Mouse (Mus musculus): ENCODE measurements at regions not wholly inside any gene's neighbourhood (a gene's known extent, or its start where the extent isn't known, plus 50 kb on each side); places are given as distances from the start of the nearest gene placed in this dataset.
"Not testable (repeated sequence)": the region's sequence is repeated elsewhere in the genome, so short reads cannot be mapped to it uniquely, and the experiment has no call there.

DNA sequence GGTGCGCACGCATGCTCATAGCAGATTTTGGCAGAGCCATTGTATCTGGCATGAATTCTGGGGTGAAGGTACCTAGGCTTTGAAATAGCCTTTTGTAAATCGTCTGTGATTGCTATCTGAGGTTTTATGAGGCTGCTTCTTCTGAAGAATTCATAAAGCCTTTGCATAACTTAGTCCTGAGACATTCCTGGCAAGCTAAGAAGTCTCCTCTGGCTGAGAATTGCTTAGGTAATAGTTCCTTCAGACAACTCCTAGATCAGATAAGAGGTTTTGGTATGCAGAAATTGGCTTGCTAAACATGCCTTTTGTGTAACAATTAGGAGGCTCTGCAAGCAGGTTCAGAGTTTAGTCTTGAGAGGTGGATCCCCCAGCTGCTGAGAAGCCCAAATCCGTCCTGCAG, 82.7 kb downstream of the Pmp22 start:
- no peak for DNase-seq

DNA sequence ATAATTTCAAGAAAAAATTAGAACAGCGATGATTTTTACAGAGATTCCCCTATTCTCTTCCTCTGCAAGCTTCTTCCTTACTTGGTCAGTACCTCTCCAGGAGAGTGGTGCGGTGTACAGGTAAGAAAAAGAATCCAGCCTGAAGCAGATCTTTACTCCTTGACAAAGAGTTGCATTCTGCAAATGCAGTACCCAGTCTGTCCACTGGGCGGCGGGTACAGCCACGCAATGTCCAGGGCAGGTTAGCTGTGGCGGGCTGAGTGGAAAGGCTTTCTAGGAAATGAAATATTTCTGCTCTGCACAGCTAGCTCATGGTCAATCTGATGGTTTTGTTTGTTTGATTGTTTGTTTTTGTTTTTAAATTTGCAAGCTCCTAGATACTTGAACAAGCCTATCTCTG, 84.3 kb downstream of the Pmp22 start:
- DNase-seq, result peak; percentile 83 to 93

DNA sequence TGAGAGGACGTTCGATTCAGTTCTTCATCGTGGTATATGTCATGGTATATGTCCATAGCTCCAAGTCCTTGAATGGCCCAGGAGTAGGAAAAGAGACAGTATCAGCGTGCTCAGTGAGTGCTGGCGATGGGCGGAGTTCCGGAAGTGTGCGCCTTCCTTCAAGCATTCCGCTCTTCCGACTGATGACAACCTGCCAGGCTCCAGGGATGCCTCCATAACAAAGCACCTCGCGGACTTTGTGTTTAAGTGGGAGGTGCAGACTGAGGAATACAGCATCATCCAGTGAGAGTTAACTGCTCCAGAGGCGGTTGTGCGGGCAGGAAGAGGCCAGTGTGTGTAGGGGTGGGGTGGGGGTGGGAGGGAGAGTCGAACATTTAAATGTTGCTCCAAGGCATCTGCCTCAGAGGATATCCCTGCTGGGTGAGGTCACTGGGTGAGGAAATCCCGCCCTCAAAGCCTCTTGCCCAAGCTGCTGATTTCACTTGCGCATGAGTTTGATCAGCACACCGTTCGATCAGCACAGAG, 85.2 kb downstream of the Pmp22 start:
- no peak for DNase-seq

DNA sequence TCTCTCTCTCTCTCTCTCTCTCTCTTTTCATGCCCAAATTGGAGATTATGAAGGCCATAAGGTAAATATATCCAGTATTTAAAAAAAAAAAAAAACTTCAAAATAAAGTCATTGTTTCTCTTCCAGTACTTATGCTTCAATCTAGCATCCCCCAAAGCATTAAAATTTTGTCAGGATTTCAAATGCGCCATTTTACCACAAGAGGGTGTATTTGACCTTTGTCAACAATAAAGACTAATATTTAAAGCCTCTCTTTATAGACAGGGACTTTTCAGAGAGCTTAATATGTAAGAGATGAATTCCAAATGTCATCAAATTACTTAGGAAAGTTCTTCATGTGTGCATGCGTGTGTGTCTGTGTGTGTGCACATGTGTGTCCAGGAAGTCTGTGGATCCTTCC, 87.2 kb downstream of the Pmp22 start:
- DNase-seq, result no peak

DNA sequence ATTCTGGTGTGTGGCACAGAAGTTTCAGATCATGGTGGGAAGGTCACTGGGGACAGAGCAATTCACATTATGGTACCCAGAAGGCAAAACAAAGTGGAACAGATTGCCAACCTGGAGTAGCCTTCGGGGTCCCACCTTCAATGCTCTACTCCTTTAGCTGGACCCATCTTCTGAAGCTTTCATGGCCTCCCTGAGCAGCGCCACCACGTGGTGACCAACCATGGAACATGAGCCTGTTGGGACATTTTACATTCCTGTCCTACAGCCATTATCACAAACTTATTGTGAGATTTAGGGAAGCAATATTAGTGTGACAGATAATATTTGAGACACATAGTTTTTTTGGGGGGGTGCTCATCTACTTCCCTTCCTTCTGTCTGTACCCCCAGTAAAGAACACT, 88.3 kb downstream of the Pmp22 start:
- DNase-seq, result no peak

DNA sequence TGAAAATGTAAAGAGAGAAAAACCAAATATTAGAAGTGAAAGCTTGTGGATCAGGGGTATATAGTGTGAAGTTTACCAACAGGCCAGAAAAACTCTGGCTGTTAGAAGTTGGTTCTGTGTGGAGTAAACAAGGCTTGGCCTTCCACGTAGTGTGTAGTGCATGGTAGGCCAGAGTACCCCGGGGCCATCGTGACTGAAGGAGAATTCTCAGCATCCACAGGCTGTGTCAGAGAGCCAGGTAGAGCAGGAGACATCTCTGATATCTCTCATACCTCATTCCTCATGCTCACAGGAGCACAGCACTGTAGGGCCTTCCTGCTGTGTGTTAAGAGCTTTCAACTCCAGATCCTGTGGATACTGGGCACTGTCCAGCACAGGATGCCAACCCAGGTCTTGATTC, 97.7 kb downstream of the Pmp22 start:
- no peak for DNase-seq

DNA sequence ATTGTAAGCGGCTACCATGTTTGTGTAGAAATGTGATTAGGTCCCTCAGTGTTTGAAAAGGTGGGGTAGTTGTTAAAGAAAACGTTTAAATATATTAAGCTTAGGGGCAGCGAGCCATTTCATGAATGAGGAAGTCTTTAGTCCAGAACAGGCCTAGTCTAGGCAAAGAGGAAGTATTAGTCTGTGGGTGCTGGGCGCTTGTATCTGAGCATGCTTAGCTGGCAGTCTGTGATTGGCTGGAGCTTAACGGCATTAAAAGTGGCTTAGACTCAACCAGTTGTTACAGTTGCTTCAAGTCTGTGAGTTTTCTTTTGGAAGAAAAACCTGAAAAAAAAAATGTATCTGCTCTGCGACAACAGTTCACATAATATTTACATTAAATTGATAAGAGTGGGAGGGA, 102.0 kb downstream of the Pmp22 start:
- peak in 1 of 2 experiments; percentile 46 for DNase-seq

DNA sequence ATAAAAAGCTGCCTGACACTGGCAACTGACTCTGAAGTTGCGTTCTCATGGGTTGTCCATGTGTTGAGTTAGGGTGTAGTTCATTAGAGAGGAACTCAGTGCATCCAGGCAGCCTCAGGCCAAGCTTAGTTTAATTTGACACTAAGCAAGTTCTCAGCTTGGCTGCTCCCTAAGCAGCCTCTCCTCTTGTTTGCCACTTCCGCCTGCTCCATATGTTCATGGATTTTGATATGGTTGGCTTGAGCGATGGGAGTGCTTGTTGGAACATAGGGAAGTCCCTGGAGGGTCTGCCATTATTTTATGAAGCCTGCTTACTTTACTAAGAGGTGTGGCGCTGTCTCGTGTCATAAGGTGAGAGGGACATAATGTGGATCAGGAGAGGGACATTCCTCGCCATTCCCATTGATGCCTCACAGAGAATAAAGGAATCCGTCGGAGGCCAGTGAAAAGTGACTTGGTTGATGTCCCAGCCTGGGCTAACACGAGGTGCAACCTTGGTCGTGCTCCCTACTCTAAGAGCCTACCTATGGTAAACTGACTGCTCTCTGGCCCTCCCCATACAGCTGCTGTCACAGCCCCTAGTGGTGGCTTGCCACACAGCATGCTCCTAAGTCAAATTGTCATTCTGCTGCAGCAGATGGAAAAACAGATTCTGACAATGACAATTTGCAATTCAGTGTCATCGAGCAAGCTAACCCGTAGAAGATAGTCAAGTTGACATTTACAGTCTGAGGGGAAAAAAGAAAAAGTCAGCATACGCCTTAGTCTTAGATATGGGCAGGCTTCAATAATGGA, 104.6 kb downstream of the Pmp22 start:
- DNase-seq, result no peak

DNA sequence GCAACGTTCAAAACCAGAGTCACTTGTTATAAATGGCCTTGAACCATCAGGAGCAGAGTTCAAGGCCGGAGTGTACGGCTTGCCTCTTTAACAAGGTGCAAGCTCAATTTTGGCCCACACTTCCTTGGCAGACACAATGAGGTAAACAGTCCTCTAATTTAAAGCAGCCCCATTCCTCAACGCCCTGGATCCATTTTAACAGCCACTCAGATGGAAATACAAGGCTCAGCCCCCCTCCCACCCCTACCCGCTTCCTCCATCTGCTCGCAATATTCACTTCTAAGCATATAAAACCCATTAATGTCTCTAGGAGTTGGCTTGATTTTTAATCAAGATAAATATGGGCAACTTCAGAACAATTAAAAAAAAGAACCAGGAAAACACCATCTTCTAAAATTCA, 105.7 kb downstream of the Pmp22 start:
- DNase-seq, result no peak

DNA sequence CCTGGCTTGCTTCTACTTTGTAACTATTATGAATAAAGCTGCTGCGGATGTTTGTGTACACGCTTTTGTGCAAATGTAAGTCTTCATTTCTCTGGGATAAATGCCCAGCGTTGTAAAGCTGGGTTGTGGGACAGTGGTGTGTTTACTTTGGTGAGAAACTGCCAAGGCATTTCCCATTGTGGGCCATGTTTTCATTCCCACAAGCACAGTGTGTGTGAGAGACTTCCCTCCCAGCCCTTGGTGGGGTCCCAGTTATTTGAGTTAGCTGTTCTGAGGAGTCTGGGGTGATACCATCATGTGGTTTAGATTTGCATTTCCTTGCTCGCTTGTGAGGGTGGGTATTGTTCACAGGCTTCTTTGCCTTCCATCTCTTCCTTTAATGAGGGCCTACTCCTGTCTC, 109.9 kb downstream of the Pmp22 start:
- no peak for DNase-seq

DNA sequence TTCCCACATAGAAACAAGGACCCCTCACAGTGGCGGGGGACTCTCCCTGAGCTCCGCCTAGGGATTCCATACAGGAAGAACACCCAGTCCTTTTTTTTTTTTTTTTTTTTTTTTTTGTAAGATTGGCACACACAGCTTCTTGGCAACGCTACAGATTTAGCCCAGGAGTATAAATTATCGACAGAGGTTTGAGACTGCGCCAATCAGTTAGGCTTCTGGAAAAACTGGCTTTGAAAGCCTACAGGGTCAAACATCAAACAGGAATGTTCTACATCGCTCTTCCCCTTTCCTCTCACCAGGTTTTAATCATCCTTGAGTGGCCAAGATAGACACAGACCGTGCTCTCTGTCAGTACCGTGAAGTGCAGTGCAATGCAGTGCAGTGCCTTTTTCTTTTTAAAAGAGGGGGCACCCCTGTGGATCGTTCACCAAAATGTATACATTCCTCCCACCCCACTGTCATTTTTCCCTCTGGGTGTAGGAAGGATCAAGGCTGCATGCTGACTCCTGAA, 115.2 kb downstream of the Pmp22 start:
- DNase-seq, result no peak

DNA sequence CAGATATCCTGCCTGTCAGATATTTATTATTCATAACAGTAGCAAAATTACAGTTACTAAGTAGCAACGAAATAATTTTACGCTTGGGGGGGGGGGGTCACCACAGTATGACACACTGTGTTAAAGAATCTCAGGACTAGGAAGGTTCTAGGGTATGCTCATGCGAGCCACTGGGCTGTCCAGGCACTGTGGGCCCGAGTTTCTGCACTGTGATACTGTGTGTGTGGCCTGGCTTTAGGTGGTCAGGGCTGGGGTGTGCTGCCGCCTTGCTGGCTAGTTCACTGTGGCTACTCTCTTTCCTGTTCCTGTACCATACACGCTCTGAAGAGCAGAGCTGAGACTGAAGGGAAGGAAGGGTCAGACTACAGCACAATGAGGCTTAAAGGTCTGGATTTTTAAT, 116.3 kb downstream of the Pmp22 start:
- DNase-seq, result no peak

DNA sequence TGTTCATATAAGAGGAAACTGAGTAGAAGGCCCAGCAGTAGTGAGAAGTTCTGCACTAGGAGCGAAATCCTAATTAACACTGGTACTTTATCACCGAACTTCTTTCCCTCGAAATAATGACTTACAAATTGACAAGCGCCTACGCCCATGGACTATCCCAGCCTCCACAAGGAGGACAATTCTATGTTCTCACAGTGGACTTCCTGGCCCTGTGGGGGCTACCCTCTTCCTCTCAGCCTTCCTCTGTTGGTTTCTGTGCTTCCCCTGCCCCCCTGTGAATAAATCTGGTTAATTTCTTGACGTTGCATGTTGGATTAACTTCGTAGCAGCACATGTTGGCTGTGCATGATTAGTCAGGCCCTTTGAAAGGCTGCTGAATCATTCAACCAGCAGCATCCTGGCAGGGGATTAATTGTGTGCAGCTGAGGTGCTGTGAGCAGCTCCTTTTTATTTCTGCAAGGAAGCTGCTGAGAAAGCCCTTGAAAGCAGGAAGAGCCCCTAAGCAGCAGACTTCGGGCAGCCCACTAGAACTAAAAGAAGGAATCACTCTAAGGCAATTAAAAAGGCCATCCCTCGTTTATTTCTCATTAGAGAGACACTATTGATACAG, 117.4 kb downstream of the Pmp22 start:
- DNase-seq, result no peak

DNA sequence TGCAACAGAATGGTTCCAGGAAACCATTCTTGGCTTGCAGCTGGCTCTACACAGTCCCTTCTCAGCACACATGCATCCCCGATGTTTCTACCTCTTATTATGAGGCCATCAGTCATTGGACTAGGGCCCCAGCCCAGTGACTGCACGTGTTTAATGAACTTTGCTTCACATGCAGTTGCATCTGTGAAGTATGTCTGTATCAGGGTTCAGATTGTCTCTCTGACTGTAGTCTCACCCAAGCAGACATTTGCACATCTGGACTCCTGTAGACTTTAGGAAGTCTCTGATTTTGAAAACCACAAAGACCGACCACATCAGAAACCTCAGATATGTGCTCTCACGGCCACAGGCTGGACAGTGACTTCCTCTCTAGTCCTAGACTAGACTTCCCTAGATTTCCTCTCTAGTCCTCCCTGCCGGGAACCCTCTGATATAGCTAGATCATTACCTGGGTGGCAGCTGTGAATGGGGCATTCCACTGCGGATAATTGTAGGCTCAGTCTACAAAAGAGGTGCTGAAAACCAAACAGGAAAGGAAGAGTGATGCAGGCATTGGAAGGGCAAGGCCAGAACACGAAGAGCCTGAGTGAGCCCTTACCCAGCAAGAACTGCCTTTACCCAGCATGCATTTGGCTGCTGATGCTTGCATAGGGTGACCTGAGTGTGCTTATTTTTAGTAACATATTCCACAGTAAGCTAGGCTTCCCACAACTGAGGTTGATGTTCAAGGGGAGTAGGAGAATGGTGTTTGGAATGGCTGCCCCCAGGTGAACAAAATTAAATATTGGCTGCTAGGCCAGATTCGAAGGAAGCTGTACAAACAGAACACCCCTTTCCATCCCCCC, 123.5 kb downstream of the Pmp22 start:
- DNase-seq, result no peak

DNA sequence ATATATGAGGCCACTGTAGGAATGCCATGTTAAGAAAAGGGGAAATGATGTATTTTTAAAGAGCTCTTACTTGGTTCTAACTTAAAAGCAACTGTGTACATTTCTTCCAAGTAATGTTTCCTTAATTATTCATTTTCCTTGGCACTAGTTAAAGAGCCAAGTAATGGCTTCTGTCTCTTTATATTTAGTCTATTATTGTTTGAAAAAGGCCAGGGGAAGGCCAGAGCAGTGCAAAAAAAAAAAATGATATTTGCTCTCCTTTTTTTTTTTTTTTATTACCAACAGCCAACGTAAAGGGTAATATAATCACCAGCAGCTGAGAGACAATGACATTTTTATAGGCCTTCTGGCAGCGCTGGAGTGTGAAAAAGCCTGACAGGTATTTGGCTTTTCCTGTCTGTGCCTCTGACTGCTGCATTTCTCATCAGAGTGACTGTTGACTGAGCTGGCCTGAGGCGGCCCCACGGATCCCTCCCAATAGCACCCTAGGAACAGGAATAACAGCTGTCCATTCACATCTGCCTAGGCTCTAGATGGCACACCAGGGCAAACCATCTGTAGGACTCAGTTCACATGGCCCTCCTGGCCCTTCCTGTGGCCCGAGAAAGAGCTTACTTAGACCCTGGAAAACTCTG, 124.3 kb downstream of the Pmp22 start:
- no peak for DNase-seq

DNA sequence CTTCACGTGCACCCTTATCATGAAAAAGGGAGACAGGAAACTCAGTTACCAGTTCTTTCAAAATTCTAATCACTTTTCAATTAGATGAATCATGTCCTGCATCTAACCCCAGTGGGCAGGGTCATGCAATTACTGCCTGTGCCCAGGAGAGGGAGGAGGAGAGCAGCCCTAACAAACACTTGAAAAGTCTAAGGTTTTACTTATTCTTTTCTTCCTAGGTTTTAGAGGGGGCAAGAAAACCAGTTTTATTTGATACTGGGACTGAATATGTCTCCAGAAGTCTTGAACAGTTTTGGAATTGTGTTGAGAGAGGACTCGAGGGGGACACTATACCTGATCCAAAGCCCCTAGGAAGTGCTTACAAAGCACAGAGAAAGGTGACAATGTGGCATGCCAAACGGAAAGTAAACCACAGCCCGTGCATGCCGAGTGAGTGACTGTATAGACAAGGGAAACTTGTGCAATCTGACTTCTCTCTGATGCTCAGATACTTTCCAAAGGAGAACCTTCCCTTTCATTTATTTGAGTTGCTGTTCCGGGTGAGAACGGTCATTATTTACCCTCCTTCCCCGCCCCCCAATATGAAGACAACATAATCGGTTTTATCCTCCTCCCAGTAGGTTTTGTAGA, 135.8 kb downstream of the Pmp22 start:
- DNase-seq, result peak in 1 of 2 experiments; percentile 14

DNA sequence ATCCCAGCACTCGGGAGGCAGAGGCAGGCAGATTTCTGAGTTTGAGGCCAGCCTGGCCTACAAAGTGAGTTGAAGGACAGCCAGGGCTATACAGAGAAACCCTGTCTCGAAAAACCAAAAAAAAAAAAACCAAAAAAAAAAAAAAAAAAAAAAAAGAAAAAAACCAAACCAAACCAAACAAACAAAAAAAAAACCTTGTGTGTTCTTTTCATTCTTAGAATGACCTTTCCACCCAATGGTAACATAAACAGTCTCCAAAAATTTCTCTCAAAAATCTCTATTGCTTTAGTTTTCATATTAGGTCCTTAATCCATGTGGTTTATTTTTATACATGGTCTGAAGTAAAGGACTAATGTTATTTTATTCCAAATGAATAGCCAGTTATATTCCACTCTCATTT, 137.5 kb downstream of the Pmp22 start:
- DNase-seq, result not testable (repeated sequence)

DNA sequence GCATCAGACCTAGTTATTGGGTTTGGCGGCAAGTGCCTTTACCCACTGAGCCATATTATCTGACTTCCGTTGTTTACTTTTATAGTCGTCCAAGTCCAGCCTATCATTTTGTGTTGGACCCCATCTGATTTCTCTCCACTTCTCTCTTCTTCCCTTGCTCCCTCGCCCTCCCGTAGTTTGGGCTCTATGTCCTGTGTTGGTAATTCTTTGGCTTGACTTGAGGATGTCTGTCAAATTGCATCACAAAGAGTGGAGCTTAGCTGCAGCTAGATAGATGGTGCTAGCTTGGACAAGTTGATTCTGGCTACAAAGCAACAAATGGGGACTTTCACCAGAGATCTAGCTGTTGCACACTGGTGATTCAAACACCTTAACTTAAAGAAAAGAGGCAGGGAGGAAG, 147.9 kb downstream of the Pmp22 start:
- DNase-seq, result no peak

DNA sequence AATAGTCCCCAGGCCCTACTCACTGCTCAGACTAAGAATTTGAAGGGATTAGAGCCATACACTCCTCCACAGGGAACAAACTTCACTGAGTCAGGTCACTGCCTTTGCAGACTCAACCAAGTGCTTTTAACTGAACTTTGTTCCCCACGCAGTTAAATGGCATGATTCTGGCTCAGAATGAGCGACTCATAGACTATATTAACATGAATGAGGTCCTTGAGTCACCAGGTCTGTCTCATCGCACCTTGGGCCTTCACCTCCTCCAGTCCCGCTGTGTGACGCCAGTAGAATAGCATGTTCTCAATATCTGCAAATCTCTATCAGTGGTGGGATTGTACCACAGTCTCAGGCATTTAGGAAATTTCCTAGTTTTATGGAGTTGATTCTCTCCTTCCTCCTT, 153.1 kb downstream of the Pmp22 start:
- peak in 1 of 2 experiments; percentile 4 for DNase-seq

DNA sequence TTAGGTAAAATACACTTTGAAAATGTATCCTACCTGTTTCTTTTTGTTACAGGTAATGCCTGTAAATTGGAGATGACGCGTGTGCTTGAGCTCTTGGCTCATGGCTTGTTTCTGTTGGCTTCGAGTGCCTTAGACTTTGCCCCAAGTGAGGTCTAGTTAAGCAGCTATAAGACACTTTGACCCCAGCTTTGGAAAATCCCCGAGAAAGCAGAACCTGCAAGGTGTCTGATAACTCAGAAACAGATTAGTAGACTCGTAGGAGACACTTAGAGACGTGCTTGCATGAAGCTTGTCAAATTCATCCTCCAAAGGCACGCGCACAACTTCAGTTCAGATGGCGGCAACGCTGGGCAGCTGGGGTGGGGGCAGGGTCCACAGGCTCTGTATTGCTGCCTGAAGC, 153.8 kb downstream of the Pmp22 start:
- peak; percentile 62 to 66 for DNase-seq

DNA sequence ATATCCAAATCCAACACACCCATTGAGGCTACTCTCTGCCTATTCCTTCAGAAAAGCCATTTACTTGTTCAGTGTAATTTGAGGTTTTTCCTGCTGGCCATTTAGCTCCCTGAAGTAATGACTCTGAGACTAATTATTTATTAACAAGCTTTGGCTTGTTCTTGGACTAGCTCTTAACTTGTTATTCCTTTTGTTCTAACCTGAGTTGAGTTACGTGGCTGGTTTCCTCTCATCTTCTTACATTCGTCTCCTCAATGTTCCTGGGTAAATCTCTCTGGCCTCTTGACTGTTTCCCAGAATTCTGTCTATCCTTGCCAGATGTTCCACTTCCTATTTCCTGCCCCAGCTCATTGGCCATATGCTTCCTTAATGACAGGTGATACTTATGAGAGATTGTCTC, 157.2 kb downstream of the Pmp22 start:
- no peak for DNase-seq

DNA sequence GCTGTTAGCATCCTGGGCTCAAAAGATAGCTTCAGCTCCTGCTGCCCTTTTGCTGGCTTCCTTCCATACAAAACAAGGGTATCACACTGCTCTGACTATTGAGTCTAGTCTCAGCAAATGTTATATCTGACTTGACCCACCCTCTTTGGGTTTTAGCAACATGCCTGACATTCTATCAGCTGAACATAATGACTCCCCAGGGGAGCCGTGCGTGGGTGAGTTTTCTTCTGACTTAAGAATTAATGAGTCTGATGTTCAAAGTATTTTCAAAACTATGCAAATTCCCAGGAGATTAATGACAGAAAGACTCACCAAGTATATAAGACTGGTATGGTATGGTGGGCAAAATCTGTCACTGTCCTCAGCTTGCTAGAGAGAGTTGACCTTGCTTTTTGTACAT, 159.0 kb downstream of the Pmp22 start:
- DNase-seq, result no peak
